Mouse (Mus musculus): ENCODE measurements around the gene Bsdc1. TPM values are rescaled to one million over a fixed set of nuclear protein-coding genes. Genes with fewer than 3 reads are reported as not detected.

The Bsdc1 gene
- polyA plus RNA-seq, 1 experiment from 2014 or later, result 25.6 TPM

GRCm38 (mm10) chr4:129447360-129447759 is 14.0 kb upstream of the Bsdc1 start:
- 71% methylated on average over 8 of the region's 8 CpGs for WGBS
- ATAC-seq (replicated peaks; ENCODE audit: low FRiP score, low read depth) (no peak), DNase-seq (ENCODE audit: low spot score) (no peak)
- Histone ChIP-seq H3K4me1 (replicated peaks; ENCODE audit: insufficient read depth, low read length) (no peaks in the 10 kb centered on the region), H3K27me3 (ENCODE audit: insufficient read depth, low read length) (no peaks in the 10 kb centered on the region), H3K9ac (ENCODE audit: low read depth, low read length) (no peak overlapping the region), H3K27ac (no peak overlapping the region), H3K4me3 (replicated peaks; ENCODE audit: low read depth, low read length) (no peak overlapping the region), H3K9me3 (replicated peaks; ENCODE audit: low read length) (no peaks in the 10 kb centered on the region), H3K36me3 (ENCODE audit: insufficient read depth, low read length) (no peaks in the 10 kb centered on the region), H3K4me2 (ENCODE audit: low read length) (no peak overlapping the region)
- no peak for TF ChIP-seq CTCF (IDR thresholded peaks at IDR 0.05; ENCODE audit: low read depth)

GRCm38 (mm10) chr4:129447778-129448563 is 13.4 kb upstream of the Bsdc1 start:
- no peak overlapping the region for H3K27ac ChIP-seq
- no peaks in the 10 kb centered on the region for H3K9me3 ChIP-seq (replicated peaks; ENCODE audit: low read length)
- TF ChIP-seq CTCF (IDR thresholded peaks at IDR 0.05; ENCODE audit: low read depth), result no peak
- no peaks in the 10 kb centered on the region for H3K27me3 ChIP-seq (ENCODE audit: insufficient read depth, low read length)
- no peak for DNase-seq (ENCODE audit: low spot score)
- H3K4me1 ChIP-seq (replicated peaks; ENCODE audit: insufficient read depth, low read length), result no peaks in the 10 kb centered on the region
- WGBS, result 79% methylated on average over 11 of the region's 11 CpGs
- H3K4me3 ChIP-seq (replicated peaks; ENCODE audit: low read depth, low read length), result no peak overlapping the region
- H3K4me2 ChIP-seq (ENCODE audit: low read length), result no peak overlapping the region
- ATAC-seq (replicated peaks; ENCODE audit: low FRiP score, low read depth), result no peak
- no peaks in the 10 kb centered on the region for H3K36me3 ChIP-seq (ENCODE audit: insufficient read depth, low read length)
- no peak overlapping the region for H3K9ac ChIP-seq (ENCODE audit: low read depth, low read length)

GRCm38 (mm10) chr4:129448713-129449112 is 12.7 kb upstream of the Bsdc1 start:
- H3K4me3 ChIP-seq (replicated peaks; ENCODE audit: low read depth, low read length), result no peak overlapping the region
- no peaks in the 10 kb centered on the region for H3K27me3 ChIP-seq (ENCODE audit: insufficient read depth, low read length)
- ATAC-seq (replicated peaks; ENCODE audit: low FRiP score, low read depth) (no peak), DNase-seq (ENCODE audit: low spot score) (no peak)
- H3K36me3 ChIP-seq (ENCODE audit: insufficient read depth, low read length), result no peaks in the 10 kb centered on the region
- no peak overlapping the region for H3K9ac ChIP-seq (ENCODE audit: low read depth, low read length)
- H3K27ac ChIP-seq, result no peak overlapping the region
- H3K9me3 ChIP-seq (replicated peaks; ENCODE audit: low read length), result no peaks in the 10 kb centered on the region
- WGBS, result 91% methylated on average over 6 of the region's 6 CpGs
- no peak overlapping the region for H3K4me2 ChIP-seq (ENCODE audit: low read length)
- no peaks in the 10 kb centered on the region for H3K4me1 ChIP-seq (replicated peaks; ENCODE audit: insufficient read depth, low read length)
- TF ChIP-seq CTCF (IDR thresholded peaks at IDR 0.05; ENCODE audit: low read depth), result no peak

GRCm38 (mm10) chr4:129450851-129451250 is 10.5 kb upstream of the Bsdc1 start:
- H3K4me1 ChIP-seq (replicated peaks; ENCODE audit: insufficient read depth, low read length), result no peaks in the 10 kb centered on the region
- H3K27ac ChIP-seq, result no peak overlapping the region
- 58% methylated on average over 2 of the region's 2 CpGs for WGBS
- ATAC-seq (replicated peaks; ENCODE audit: low FRiP score, low read depth) (no peak), DNase-seq (ENCODE audit: low spot score) (no peak)
- TF ChIP-seq CTCF (IDR thresholded peaks at IDR 0.05; ENCODE audit: low read depth), result peak; percentile 38
- no peak overlapping the region for H3K9ac ChIP-seq (ENCODE audit: low read depth, low read length)
- no peaks in the 10 kb centered on the region for H3K36me3 ChIP-seq (ENCODE audit: insufficient read depth, low read length)
- H3K4me2 ChIP-seq (ENCODE audit: low read length), result no peak overlapping the region
- H3K4me3 ChIP-seq (replicated peaks; ENCODE audit: low read depth, low read length), result no peak overlapping the region
- no peaks in the 10 kb centered on the region for H3K9me3 ChIP-seq (replicated peaks; ENCODE audit: low read length)
- H3K27me3 ChIP-seq (ENCODE audit: insufficient read depth, low read length), result no peaks in the 10 kb centered on the region

GRCm38 (mm10) chr4:129451471-129452169 is 9.8 kb upstream of the Bsdc1 start:
- no peak overlapping the region for H3K27ac ChIP-seq
- H3K4me1 ChIP-seq (replicated peaks; ENCODE audit: insufficient read depth, low read length), result no peaks in the 10 kb centered on the region
- no peaks in the 10 kb centered on the region for H3K36me3 ChIP-seq (ENCODE audit: insufficient read depth, low read length)
- no peak overlapping the region for H3K4me2 ChIP-seq (ENCODE audit: low read length)
- no peak for DNase-seq (ENCODE audit: low spot score)
- no peaks in the 10 kb centered on the region for H3K27me3 ChIP-seq (ENCODE audit: insufficient read depth, low read length)
- ATAC-seq (replicated peaks; ENCODE audit: low FRiP score, low read depth), result no peak
- H3K4me3 ChIP-seq (replicated peaks; ENCODE audit: low read depth, low read length), result no peak overlapping the region
- TF ChIP-seq CTCF (IDR thresholded peaks at IDR 0.05; ENCODE audit: low read depth), result no peak
- no peaks in the 10 kb centered on the region for H3K9me3 ChIP-seq (replicated peaks; ENCODE audit: low read length)
- WGBS, result 77% methylated on average over 15 of the region's 15 CpGs
- H3K9ac ChIP-seq (ENCODE audit: low read depth, low read length), result no peak overlapping the region

- Histone ChIP-seq H3K9ac (ENCODE audit: low read depth, low read length) (no peak overlapping the region), H3K27ac (no peak overlapping the region), H3K4me2 (ENCODE audit: low read length) (no peak overlapping the region), H3K27me3 (ENCODE audit: insufficient read depth, low read length) (no peaks in the 10 kb centered on the region), H3K4me3 (replicated peaks; ENCODE audit: low read depth, low read length) (no peak overlapping the region), H3K9me3 (replicated peaks; ENCODE audit: low read length) (no peaks in the 10 kb centered on the region), H3K4me1 (replicated peaks; ENCODE audit: insufficient read depth, low read length) (no peaks in the 10 kb centered on the region), H3K36me3 (ENCODE audit: insufficient read depth, low read length) (no peaks in the 10 kb centered on the region)
- ATAC-seq (replicated peaks; ENCODE audit: low FRiP score, low read depth) (peak; percentile 71; the same call in 1 of the 2 replicates), DNase-seq (ENCODE audit: low spot score) (peak; percentile 95)
- WGBS, result 2% methylated on average over 5 of the region's 5 CpGs
- TF ChIP-seq CTCF (IDR thresholded peaks at IDR 0.05; ENCODE audit: low read depth), result peak; percentile 97
Measured at GRCm38 (mm10) chr4:129455265-129455664, 6.1 kb upstream of the Bsdc1 start.

Data from kidney, postnatal 0 days (tissue).